Mouse (Mus musculus) embryonic facial prominence, embryonic 11.5 days (tissue): ENCODE measurements around the gene Qsox2. TPM values are rescaled to one million over a fixed set of nuclear protein-coding genes. Genes with fewer than 3 reads are reported as not detected.
A peak's percentile ranks its signal among the peaks of the same experiment; 100 is the strongest.

Source experiments
- ATAC-seq: fragments of 200-750 bp; cut with Nextera tagmentation; replicated peaks from 2 replicates; pipeline ENCODE4 v1.8.0; 2017; ENCODE audit warnings: low read depth; ENCODE audit not compliant: insufficient number of reproducible peaks, low FRiP score, low TSS enrichment
- DNase-seq: peaks from one replicate; pipeline ENCODE4 v3.0.0-alpha.2; 2015; ENCODE audit warnings: low spot score
- H3K27ac ChIP-seq: fragments of 300-500 bp; sonication (generic); replicated peaks from 2 replicates; pipeline ENCODE4 v1.5.1; 2014; ENCODE audit warnings: mild to moderate bottlenecking, low read depth, low read length, control low read depth
- H3K27me3 ChIP-seq: fragments of 300-500 bp; sonication (generic); 2 replicates; pipeline ENCODE4 v1.6.1; 2014; ENCODE audit warnings: mild to moderate bottlenecking, low read length, moderate library complexity, mixed read lengths; ENCODE audit not compliant: control insufficient read depth, insufficient read depth
- H3K36me3 ChIP-seq: fragments of 300-500 bp; sonication (generic); replicated peaks from 2 replicates; pipeline ENCODE4 v1.6.1; 2014; ENCODE audit warnings: low read depth, mild to moderate bottlenecking, low read length, moderate library complexity, mixed read lengths; ENCODE audit not compliant: control insufficient read depth, insufficient read depth
- H3K4me1 ChIP-seq: fragments of 300-500 bp; sonication (generic); 2 replicates; pipeline ENCODE4 v1.6.1; 2014; ENCODE audit warnings: low read length, mixed read lengths; ENCODE audit not compliant: control insufficient read depth, insufficient read depth
- H3K4me2 ChIP-seq: fragments of 300-500 bp; sonication (generic); 2 replicates; pipeline ENCODE4 v1.6.1; 2014; ENCODE audit warnings: low read depth, mild to moderate bottlenecking, control low read depth, low read length, moderate library complexity
- H3K4me3 ChIP-seq: fragments of 300-500 bp; sonication (generic); 2 replicates; pipeline ENCODE4 v1.5.1; 2014; ENCODE audit warnings: low read depth, low read length, control low read depth
- H3K9ac ChIP-seq: fragments of 300-500 bp; sonication (generic); replicated peaks from 2 replicates; pipeline ENCODE4 v1.6.1; 2014; ENCODE audit warnings: mild to moderate bottlenecking, control low read depth, low read length
- H3K9me3 ChIP-seq: fragments of 300-500 bp; sonication (generic); replicated peaks from 2 replicates; pipeline ENCODE4 v1.6.1; 2016; ENCODE audit warnings: mild to moderate bottlenecking, low read length, inconsistent platforms, mixed read lengths; ENCODE audit not compliant: control insufficient read depth
- WGBS: fragments of 180-500 bp; shearing (Covaris S2); extraction: QIAGEN DNeasy Blood & Tissue Kit; methylation state at CpG from one replicate; pipeline ENCODE4 v1.1.7; 2014; 5-methylcytosine and 5-hydroxymethylcytosine counted together
- polyA plus RNA-seq: library from polyadenylated mRNA; unstranded; fragments of >200 nt; fragmentation: Nextera tagmentation; extraction: Ambion mirVana; gene quantifications from 2 replicates; pipeline ENCODE4 v1.2.1, GENCODE M21; 2014

Qsox2 gene
- polyA plus RNA-seq, 1 experiment from 2014 or later = 11.3 TPM

DNA sequence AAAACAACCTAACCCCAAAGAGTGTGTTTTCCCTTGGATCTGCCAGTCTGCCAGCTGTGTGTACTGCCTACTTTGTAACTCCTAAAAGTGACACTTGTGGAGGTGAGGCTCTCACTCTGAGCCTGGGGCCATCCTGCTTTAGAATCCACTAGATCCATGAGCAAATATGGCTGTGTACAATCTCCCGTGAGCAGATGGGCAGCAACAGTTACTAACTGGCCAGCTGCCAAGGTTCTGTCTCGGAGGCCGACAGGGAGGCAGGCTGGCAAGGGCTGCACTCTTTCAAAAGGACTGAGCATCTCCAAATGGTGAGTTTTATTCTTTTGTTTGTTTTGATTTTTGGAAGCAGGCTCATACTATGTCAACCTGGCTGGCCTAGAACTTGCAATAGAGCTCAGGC, 22.8 kb downstream of the Qsox2 start:
- no peak overlapping the region for H3K4me3 ChIP-seq
- H3K27ac ChIP-seq = no peak overlapping the region
- ATAC-seq (no peak), DNase-seq (no peak)
- no peaks in the 10 kb centered on the region for H3K27me3 ChIP-seq
- WGBS = 58% methylated on average over 3 of the region's 3 CpGs
- H3K36me3 ChIP-seq = peaks cover 6% of the 10 kb centered on the region; the same call in 1 of the 2 replicates
- no peak overlapping the region for H3K4me2 ChIP-seq
- H3K4me1 ChIP-seq = no peaks in the 10 kb centered on the region
- H3K9ac ChIP-seq = no peak overlapping the region
- H3K9me3 ChIP-seq = no peaks in the 10 kb centered on the region

- no peak for ATAC-seq
- peaks cover 34% of the 10 kb centered on the region for H3K27me3 ChIP-seq
- peaks cover 4% of the 10 kb centered on the region for H3K4me1 ChIP-seq
- no peak overlapping the region for H3K27ac ChIP-seq
- H3K9ac ChIP-seq = no peak overlapping the region
- H3K36me3 ChIP-seq = peaks cover 6% of the 10 kb centered on the region; the same call in 1 of the 2 replicates
- DNase-seq = no peak
- H3K4me3 ChIP-seq = no peak overlapping the region
- no peak overlapping the region for H3K4me2 ChIP-seq
- H3K9me3 ChIP-seq = no peaks in the 10 kb centered on the region
- WGBS = 78% methylated on average over 3 of the region's 3 CpGs
Observed at GRCm38 (mm10) chr2:26209566-26209965, 27.8 kb downstream of the Qsox2 start.

GRCm38 (mm10) chr2:26208126-26208789, 29.1 kb downstream of the Qsox2 start, which contains the start of gene Lhx3:
Gene Lhx3, minus strand, starts transcription at chr2:26208289.
- no peak within 1 kb of the TSS for H3K4me2 ChIP-seq
- no peaks in the 10 kb centered on the region for H3K9me3 ChIP-seq
- H3K4me1 ChIP-seq = peaks cover 4% of the 10 kb centered on the region
- H3K4me3 ChIP-seq = no peak within 1 kb of the TSS
- peaks cover 47% of the 10 kb centered on the region for H3K27me3 ChIP-seq
- H3K36me3 ChIP-seq = peaks cover 3% of the 10 kb centered on the region; the same call in 1 of the 2 replicates
- WGBS = 4% methylated on average over 19 of the region's 19 CpGs
- no peak within 1 kb of the TSS for H3K9ac ChIP-seq
- no peak within 1 kb of the TSS for H3K27ac ChIP-seq
- peak; percentile 96 for DNase-seq
- peak; percentile 80; the same call in 1 of the 2 replicates for ATAC-seq

DNA sequence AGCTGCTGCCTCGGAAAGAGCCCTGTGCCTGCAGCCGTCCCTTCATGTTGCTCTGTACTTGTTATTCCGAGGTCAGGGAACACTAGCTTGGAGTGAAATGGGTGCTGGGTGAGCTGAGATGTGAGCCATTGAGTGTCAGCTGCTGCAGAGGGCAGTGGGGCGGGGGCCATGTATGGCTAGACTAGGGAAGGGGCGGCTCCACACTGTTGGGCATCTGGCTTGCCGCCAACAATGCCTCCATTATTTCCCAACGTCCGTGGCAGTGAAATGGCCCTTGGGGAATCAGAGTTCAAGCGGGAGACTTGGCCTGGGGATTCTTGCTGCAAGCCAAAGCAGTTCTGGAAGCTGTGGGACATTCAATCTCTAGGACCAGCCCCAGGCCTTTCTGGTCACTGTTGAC, 29.8 kb downstream of the Qsox2 start:
- no peaks in the 10 kb centered on the region for H3K9me3 ChIP-seq
- peaks cover 3% of the 10 kb centered on the region; the same call in 1 of the 2 replicates for H3K36me3 ChIP-seq
- H3K4me3 ChIP-seq = no peak overlapping the region
- H3K27me3 ChIP-seq = peaks cover 53% of the 10 kb centered on the region
- 4% methylated on average over 9 of the region's 9 CpGs for WGBS
- DNase-seq (no peak), ATAC-seq (peak; percentile 21)
- no peak overlapping the region for H3K4me2 ChIP-seq
- H3K4me1 ChIP-seq = peaks cover 4% of the 10 kb centered on the region
- no peak overlapping the region for H3K27ac ChIP-seq
- H3K9ac ChIP-seq = no peak overlapping the region

- Histone ChIP-seq H3K4me2 (no peak overlapping the region), H3K4me1 (peaks cover 4% of the 10 kb centered on the region), H3K36me3 (no peaks in the 10 kb centered on the region), H3K9me3 (no peaks in the 10 kb centered on the region), H3K27me3 (peaks cover 71% of the 10 kb centered on the region), H3K27ac (no peak overlapping the region), H3K4me3 (no peak overlapping the region), H3K9ac (no peak overlapping the region)
- DNase-seq (no peak), ATAC-seq (no peak)
- 8% methylated on average over 10 of the region's 10 CpGs for WGBS
Observed at GRCm38 (mm10) chr2:26205761-26206160, 31.6 kb downstream of the Qsox2 start.

- H3K4me1 ChIP-seq = peaks cover 4% of the 10 kb centered on the region
- no peak overlapping the region for H3K27ac ChIP-seq
- DNase-seq (peak; percentile 75), ATAC-seq (no peak)
- H3K9ac ChIP-seq = no peak overlapping the region
- 1% methylated on average over 16 of the region's 16 CpGs for WGBS
- no peak overlapping the region for H3K4me3 ChIP-seq
- H3K4me2 ChIP-seq = no peak overlapping the region
- H3K9me3 ChIP-seq = no peaks in the 10 kb centered on the region
- H3K27me3 ChIP-seq = peaks cover 78% of the 10 kb centered on the region
- H3K36me3 ChIP-seq = no peaks in the 10 kb centered on the region
Observed at GRCm38 (mm10) chr2:26205126-26205525, 32.2 kb downstream of the Qsox2 start.

DNA sequence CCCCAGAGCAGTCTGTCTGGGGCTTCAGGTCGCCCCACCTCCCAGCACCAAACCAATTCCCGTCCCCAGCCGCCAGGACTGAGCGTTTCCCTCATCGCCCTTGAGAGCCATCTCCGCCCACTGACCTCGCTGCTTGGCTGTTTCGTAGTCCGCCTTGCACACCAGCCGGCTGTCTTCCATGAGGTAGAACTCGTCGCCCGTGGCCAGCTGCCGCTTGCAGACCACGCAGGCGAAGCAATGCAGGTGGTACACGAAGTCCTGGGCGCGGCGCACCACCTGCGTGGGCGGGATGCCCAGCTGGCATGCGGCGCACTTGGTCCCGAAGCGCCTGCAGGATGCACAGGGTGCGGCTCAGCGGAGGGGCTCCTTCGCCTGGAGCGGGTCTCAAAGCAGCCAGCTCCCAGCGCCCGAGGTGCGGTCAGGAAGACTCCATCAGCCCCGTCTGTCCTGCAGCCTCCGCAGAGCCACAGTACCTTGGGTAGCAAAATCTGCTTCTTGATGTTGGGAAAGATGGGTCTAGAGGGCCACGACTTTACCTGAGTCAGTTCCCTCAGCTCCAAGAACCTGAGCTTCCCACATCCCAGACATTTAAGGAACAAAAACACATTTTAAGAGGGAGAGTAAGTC, 34.4 kb downstream of the Qsox2 start:
- no peak overlapping the region for H3K4me2 ChIP-seq
- no peak overlapping the region for H3K27ac ChIP-seq
- ATAC-seq = no peak
- H3K27me3 ChIP-seq = peaks cover 99% of the 10 kb centered on the region
- no peak overlapping the region for H3K9ac ChIP-seq
- H3K4me1 ChIP-seq = peaks cover 4% of the 10 kb centered on the region
- H3K36me3 ChIP-seq = no peaks in the 10 kb centered on the region
- H3K9me3 ChIP-seq = no peaks in the 10 kb centered on the region
- WGBS = 1% methylated on average over 36 of the region's 36 CpGs
- DNase-seq = no peak
- no peak overlapping the region for H3K4me3 ChIP-seq
